Mouse (Mus musculus): Measurements from ENCODE around the gene Olfr452.

Gene Olfr452
- long read RNA-seq, experiment 1, result 0 reads
- long read RNA-seq, experiment 2, result 0 reads

DNA sequence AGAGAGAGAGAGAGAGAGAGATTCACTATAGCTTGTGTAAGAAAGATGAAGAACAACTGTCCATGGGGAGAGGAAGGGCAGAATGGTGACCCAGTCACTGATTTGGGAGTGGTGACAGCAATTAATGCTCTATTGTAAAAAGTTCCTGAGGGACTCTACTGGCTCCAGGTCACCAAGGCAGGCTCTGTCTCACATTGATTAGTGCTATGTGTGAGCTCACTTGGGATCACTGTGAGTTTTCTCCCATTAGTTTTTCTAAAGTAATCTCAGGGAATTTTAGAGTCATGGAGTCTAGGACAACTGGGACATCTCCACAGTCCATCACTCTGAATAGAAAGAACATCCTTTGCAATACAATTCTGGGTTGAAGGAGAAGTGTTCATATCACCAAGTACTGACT is at the start of gene Olfr452:
Gene Olfr452, plus strand, starts transcription at position 301 of the 400 bp plus-strand sequence.
- intact Hi-C loops (cut with DNase I), result no loop called here

- intact Hi-C loops (cut with DNase I), result no loop called here
These were observed 45.8 kb upstream of the Olfr452 start, which contains the start of gene Olfr453 for GRCm38 (mm10) chr6:42739071-42739470. Olfr453 (plus strand) TSS chr6:42739371.

DNA sequence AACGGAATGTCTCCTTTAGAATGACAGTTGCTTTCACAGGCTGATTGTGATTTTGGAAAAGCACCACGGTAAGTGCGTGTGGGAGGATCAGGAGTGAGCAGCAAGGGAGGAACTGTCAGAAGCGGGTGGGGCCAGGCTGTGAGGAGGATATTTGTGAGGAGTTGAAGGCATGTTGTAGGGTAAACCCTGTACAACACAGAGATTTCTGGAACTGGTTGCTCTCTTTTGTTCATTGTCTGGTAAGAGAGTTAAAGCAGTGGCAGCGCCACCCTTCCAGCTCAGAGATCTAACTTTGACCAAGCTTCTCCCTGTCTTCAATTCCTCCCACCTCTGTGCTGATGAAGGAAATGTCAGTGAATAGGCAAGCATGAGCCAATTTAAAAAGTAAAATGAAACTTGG is 42.6 kb upstream of the Olfr452 start:
- intact Hi-C loops (cut with DNase I), result no loop called here

DNA sequence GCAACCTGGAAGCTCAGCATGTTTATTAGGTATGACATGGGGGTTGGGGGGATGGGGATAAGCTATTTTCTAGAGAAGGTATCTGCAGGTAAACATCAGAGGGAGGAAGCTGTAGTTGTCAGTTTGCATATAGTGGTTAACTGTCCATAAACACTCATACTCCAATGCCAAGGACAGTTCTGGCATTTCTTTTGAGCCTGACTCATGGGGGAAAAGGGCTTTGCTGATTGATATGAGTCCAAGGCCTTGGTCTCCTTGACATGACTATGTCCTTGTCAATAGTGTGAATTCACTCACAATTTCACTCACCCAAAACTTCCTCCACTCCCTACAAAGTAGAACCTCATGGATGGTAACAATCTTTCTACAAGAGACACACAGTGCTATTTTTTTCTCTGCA is 37.0 kb upstream of the Olfr452 start:
- intact Hi-C loops (cut with DNase I), result no loop called here

- intact Hi-C loops (cut with DNase I), result no loop called here
These were observed 28.8 kb upstream of the Olfr452 start, which contains the start of gene Olfr38 for GRCm38 (mm10) chr6:42756104-42756503. Olfr38 (plus strand) TSS chr6:42756404.

DNA sequence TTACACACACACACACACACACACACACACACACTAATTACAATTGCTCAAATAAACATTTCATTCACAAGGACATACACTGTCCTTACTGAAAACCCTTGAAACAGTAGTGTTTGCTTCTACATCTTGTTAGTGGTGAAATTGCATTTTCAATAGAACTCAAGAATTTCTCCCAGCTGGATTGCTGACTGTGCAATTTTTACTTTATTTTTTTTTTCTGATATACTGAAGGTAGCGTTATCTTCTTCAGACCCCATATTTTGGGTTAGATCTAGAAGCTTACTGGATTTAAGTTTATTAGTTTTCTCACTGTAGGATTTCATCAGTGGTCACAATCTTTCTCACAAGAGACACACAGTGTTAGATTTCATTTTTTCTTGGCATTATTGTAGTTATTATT is 7.8 kb upstream of the Olfr452 start:
- intact Hi-C loops (cut with DNase I), result no loop called here

- intact Hi-C loops (cut with DNase I), result no loop called here
These were observed 5.5 kb downstream of the Olfr452 start for GRCm38 (mm10) chr6:42790247-42790948.

GRCm38 (mm10) chr6:42790949-42791556 is 6.2 kb downstream of the Olfr452 start:
- intact Hi-C loops (cut with DNase I), result no loop called here

GRCm38 (mm10) chr6:42794982-42795381 is 10.1 kb downstream of the Olfr452 start:
- intact Hi-C loops (cut with DNase I), result no loop called here

DNA sequence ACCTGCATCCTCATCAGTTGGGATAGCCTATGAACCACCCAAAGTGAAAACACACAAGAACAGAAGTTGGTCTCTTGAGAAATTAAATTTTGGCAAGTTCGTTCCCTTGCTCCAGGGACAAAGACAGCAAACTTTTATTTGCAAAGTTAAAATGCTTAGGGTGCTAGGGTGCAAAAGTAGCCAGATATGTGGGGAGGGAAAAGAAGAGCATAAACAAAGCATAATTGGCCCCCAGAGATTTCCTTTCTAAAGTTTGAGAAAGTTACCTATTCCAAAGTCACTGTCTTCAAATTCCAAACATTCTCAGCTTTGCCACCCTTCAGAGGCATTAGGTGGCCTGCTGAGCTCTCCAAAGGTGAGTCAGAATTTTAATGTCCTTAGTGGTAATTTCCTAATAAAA is 26.7 kb downstream of the Olfr452 start, which contains the start of gene Olfr450:
Gene Olfr450, plus strand, starts transcription at position 301 of the 400 bp plus-strand sequence.
- intact Hi-C loops (cut with DNase I), result no loop called here

DNA sequence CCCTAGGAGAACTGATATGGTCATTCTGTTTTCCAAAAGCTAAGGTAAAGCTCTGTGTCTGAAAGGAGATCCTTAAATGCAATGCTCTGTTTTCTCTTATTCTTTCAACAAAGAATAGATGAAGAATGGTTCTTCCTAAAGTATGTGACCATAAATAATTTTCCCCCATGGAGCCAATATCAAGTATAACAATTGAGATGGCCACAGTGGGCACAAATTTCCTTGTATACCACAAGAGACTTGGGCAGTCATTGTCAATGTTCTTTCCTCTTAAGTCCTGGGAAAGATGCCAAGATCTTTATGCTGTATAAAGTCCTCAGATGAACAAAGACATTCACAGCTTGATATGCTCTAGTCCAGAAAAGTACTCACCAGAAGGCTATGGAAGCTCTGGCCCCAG is 49.2 kb downstream of the Olfr452 start, which contains the start of gene Olfr449:
Gene Olfr449, plus strand, starts transcription at position 301 of the 400 bp plus-strand sequence.
- intact Hi-C loops (cut with DNase I), result no loop called here

Data from adrenal gland (tissue).